Mouse (Mus musculus) embryonic facial prominence, embryonic 15.5 days (tissue): ENCODE measurements around the gene Fgfbp3. TPM values are rescaled to one million over a fixed set of nuclear protein-coding genes. Genes with fewer than 3 reads are reported as not detected.
A peak's percentile ranks its signal among the peaks of the same experiment; 100 is the strongest.
"Not testable (repeated sequence)": the region's sequence is repeated elsewhere in the genome, so short reads cannot be mapped to it uniquely, and the experiment has no call there.

ENCODE experiments used
- ATAC-seq: fragments of 200-750 bp; cut with Nextera tagmentation; 2 replicates; pipeline ENCODE4 v1.8.0; 2017; ENCODE audit warnings: low read depth, moderate TSS enrichment; ENCODE audit not compliant: insufficient number of reproducible peaks, low FRiP score, low TSS enrichment
- H3K27ac ChIP-seq: fragments of 300-500 bp; sonication (generic); replicated peaks from 2 replicates; pipeline ENCODE4 v1.5.1; 2015; ENCODE audit warnings: mild to moderate bottlenecking, inconsistent platforms
- H3K27me3 ChIP-seq: fragments of 300-500 bp; sonication (generic); 2 replicates; pipeline ENCODE4 v1.6.1; 2015; ENCODE audit warnings: inconsistent platforms
- H3K36me3 ChIP-seq: fragments of 300-500 bp; sonication (generic); 2 replicates; pipeline ENCODE4 v1.6.1; 2015; ENCODE audit warnings: mild to moderate bottlenecking, inconsistent platforms
- H3K4me1 ChIP-seq: fragments of 300-500 bp; sonication (generic); 2 replicates; pipeline ENCODE4 v1.6.1; 2015; ENCODE audit warnings: inconsistent platforms
- H3K4me2 ChIP-seq: fragments of 300-500 bp; sonication (generic); replicated peaks from 2 replicates; pipeline ENCODE4 v1.6.1; 2015; ENCODE audit warnings: mild to moderate bottlenecking, inconsistent platforms
- H3K4me3 ChIP-seq: fragments of 300-500 bp; sonication (generic); replicated peaks from 2 replicates; pipeline ENCODE4 v1.5.1; 2015; ENCODE audit warnings: mild to moderate bottlenecking, inconsistent platforms
- H3K9ac ChIP-seq: fragments of 300-500 bp; sonication (generic); 2 replicates; pipeline ENCODE4 v1.6.1; 2015; ENCODE audit warnings: inconsistent platforms
- H3K9me3 ChIP-seq: fragments of 300-500 bp; sonication (generic); replicated peaks from 2 replicates; pipeline ENCODE4 v1.6.1; 2016; ENCODE audit warnings: inconsistent platforms
- WGBS: fragments of 180-500 bp; shearing (Covaris S2); methylation state at CpG from one replicate; pipeline ENCODE4 v1.1.7; 2015; 5-methylcytosine and 5-hydroxymethylcytosine counted together
- polyA plus RNA-seq: library from polyadenylated mRNA; unstranded; fragments of >200 nt; fragmentation: Nextera tagmentation; extraction: Ambion mirVana; gene quantifications from 2 replicates; pipeline ENCODE4 v1.2.1, GENCODE M21; 2015

The Fgfbp3 gene
- polyA plus RNA-seq: 6.3 and 7.1 TPM in 2 replicates

DNA sequence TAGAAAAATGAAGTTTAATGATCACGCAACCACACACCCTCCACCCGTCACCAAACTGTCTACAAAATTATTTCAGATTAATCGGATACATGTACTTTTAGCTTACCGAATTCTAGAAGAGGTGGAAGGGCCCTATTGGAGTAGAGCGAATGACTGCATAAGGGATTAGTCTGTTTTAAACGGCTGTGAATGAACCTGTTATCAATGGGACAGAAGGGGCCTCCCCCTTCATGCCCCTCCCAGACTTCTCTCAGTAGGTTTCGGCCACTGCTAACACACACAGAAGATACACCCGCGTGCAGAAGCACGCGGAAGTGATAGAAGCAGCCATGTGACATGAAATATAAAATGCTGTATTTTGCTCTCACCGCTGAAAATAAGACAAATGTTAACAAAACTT, at the start of gene Fgfbp3:
Gene Fgfbp3 (minus strand): TSS at position 150 of the 400 bp plus-strand sequence.
- H3K9ac ChIP-seq: peak within 1 kb of the TSS; percentile 90
- H3K27ac ChIP-seq: peak within 1 kb of the TSS; percentile 95
- 9% methylated on average over 12 of the region's 12 CpGs for WGBS
- H3K27me3 ChIP-seq: no peaks in the 10 kb centered on the region
- no peaks in the 10 kb centered on the region for H3K36me3 ChIP-seq
- peaks cover 6% of the 10 kb centered on the region; the same call in 1 of the 2 replicates for H3K4me1 ChIP-seq
- peak within 1 kb of the TSS; percentile 89 for H3K4me3 ChIP-seq
- H3K9me3 ChIP-seq: no peaks in the 10 kb centered on the region
- no peak for ATAC-seq
- peak within 1 kb of the TSS; percentile 78 for H3K4me2 ChIP-seq

DNA sequence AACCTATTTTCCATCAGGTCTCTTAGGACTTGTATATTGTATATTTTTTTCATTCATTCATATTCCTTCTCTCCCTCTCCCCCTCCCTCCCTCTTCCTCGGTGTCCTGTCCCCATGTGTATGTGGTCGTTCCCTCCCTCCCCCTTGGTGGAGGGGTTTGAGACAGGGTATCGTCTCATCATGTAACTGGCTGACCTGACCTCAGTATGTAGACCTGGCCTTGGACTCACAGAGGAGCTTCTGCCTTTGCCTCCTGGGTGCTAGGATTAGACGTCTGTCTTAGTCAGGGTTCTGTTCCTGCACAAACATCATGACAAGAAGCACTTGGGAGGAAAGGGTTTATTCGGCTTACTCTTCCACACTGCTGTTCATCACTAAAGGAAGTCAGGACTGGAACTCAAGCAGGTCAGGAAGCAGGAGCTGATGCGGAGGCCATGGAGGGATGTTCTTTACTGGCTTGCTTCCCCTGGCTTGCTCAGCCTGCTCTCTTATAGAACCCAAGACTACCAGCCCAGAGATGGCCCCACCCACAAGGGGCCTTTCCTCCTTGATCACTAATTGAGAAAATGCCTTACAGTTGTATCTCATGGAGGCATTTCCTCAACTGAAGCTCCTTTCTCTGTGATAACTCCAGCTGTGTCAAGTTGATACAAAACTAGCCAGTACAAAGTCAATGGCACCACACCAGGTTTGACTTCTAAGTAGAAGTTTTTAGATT, 43.3 kb upstream of the Fgfbp3 start:
- not testable (repeated sequence) for H3K27me3 ChIP-seq
- H3K36me3 ChIP-seq: peaks cover 32% of the 10 kb centered on the region
- WGBS: 85% methylated on average over 6 of the region's 6 CpGs

DNA sequence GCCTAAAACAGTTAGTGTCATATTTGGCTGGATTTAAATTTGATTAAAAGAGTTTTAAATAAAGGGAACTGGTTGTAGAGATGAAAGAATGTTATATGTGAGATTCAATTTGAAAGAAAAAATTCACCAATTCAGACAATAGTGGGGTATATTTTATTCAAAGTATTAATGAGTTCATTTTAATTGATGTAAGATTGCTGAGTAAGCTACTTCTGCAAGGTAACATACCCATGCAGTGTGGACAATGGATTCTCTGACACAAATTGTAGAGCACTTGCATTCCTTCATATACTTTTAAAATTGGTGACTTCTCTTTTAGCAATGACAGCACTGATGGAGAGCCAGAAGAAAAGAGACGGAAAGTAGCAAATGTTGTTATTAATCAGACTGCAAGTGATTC, 41.9 kb upstream of the Fgfbp3 start:
- 95% methylated on average over 1 of the region's 1 CpGs for WGBS
- Histone ChIP-seq H3K4me2 (no peak overlapping the region), H3K9ac (no peak overlapping the region), H3K4me3 (no peak overlapping the region), H3K27ac (no peak overlapping the region), H3K36me3 (peaks cover 28% of the 10 kb centered on the region), H3K9me3 (no peaks in the 10 kb centered on the region), H3K27me3 (no peaks in the 10 kb centered on the region), H3K4me1 (no peaks in the 10 kb centered on the region)
- ATAC-seq: no peak

More for the DNA sequence above, 43.3 kb upstream of the Fgfbp3 start:
- not testable (repeated sequence) for H3K4me1 ChIP-seq, H3K27ac ChIP-seq, H3K9ac ChIP-seq, H3K4me3 ChIP-seq, H3K9me3 ChIP-seq, H3K4me2 ChIP-seq, ATAC-seq

DNA sequence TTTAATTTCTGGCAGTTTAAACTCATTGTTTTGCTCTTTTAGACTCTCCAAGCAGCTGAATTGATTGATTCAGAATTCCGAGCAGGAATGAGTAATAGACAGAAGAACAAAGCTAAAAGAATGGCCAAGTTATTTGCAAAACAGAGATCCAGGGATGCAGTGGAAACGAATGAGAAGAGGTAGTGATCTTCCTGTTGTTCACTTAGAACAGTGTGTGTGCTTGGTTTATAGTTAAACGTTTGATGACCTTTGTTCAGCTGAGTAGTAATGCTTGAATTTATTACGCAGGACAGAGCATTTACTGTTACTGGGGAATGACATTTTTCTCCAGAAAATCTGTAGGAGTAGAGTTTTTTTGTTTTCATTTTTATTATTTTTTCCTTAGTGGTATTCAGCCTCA, 38.9 kb upstream of the Fgfbp3 start:
- 87% methylated on average over 4 of the region's 4 CpGs for WGBS
- no peak for ATAC-seq
- Histone ChIP-seq H3K9ac (no peak overlapping the region), H3K27me3 (no peaks in the 10 kb centered on the region), H3K27ac (no peak overlapping the region), H3K4me1 (no peaks in the 10 kb centered on the region), H3K4me3 (no peak overlapping the region), H3K4me2 (no peak overlapping the region), H3K36me3 (peaks cover 20% of the 10 kb centered on the region), H3K9me3 (no peaks in the 10 kb centered on the region)

DNA sequence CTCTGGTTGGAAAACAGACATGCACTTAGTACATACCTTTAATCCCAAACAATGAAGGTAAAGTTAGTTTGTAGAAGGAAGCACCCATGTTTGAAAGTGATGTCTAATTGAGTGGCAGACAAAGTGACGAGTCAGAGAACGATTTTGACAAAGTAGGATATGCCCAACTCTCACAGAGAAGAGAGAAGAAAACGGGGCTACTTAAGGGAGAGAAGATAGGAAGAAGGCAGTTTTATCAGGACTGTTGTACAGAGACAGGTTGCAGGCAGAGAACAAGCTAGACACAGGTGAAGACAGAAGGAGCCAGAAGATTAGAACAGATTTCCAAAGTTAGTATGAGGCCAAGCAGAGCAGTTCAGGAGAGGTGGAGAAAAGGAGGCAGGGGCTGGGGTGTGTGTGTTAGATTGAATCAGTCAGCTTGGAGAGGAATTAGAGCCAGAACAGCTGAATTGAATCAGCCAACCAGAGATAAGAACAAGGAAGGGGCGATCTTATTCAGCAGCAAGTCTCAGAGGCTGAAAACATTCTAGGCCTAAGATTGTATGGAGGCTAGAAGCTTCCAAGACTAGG, 34.3 kb upstream of the Fgfbp3 start:
- no peaks in the 10 kb centered on the region for H3K4me1 ChIP-seq
- no peak overlapping the region for H3K9ac ChIP-seq
- no peak overlapping the region for H3K4me2 ChIP-seq
- no peak overlapping the region for H3K4me3 ChIP-seq
- no peaks in the 10 kb centered on the region for H3K9me3 ChIP-seq
- H3K27ac ChIP-seq: no peak overlapping the region
- no peaks in the 10 kb centered on the region for H3K27me3 ChIP-seq
- peaks cover 11% of the 10 kb centered on the region for H3K36me3 ChIP-seq
- WGBS: 71% methylated on average over 4 of the region's 4 CpGs
- ATAC-seq: no peak

DNA sequence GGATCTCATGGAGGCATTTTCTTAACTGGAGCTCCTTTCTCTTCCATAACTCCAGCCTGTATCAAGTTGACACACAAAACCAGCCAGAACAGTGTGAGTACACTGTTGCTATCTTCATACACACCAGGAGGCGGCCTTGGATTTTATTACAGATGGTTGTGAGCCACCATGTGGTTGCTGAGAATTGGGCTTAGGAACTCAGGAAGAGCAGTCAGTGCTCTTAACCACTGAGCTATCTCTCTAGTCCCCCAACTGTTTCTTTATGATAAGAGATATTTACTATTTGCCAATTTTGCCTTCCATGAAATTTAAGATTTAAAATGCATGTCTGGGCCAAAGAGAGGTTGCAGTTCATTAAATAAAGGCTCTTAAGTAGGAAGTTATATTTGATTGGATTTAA, 20.6 kb upstream of the Fgfbp3 start:
- Histone ChIP-seq H3K4me2 (no peak overlapping the region), H3K9me3 (no peaks in the 10 kb centered on the region), H3K4me1 (no peaks in the 10 kb centered on the region), H3K4me3 (no peak overlapping the region), H3K27ac (no peak overlapping the region), H3K27me3 (no peaks in the 10 kb centered on the region), H3K9ac (no peak overlapping the region), H3K36me3 (no peaks in the 10 kb centered on the region)
- no peak for ATAC-seq
- WGBS: 59% methylated on average over 1 of the region's 1 CpGs

DNA sequence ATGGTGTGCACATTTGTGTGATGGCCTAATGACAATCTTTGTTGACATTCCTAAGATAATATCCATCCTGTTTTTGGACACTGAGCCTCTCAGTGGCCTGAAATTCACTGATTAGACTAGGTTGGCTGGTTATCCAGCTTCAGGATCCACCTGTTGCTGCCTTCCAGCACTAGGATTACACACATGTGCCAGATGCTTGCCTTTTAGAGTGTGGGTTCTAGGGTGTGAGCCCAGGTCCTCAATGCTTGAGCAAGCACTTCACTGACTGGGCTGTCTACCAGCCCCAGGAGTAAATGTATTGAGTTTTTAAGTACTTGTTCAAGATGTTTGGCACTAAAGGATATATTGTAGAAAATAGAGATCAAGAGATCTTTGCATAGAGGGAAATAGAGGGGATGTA, 18.6 kb upstream of the Fgfbp3 start:
- Histone ChIP-seq H3K4me3 (no peak overlapping the region), H3K9me3 (no peaks in the 10 kb centered on the region), H3K9ac (no peak overlapping the region), H3K4me1 (no peaks in the 10 kb centered on the region), H3K27me3 (no peaks in the 10 kb centered on the region), H3K4me2 (no peak overlapping the region), H3K36me3 (no peaks in the 10 kb centered on the region), H3K27ac (no peak overlapping the region)
- no peak for ATAC-seq

DNA sequence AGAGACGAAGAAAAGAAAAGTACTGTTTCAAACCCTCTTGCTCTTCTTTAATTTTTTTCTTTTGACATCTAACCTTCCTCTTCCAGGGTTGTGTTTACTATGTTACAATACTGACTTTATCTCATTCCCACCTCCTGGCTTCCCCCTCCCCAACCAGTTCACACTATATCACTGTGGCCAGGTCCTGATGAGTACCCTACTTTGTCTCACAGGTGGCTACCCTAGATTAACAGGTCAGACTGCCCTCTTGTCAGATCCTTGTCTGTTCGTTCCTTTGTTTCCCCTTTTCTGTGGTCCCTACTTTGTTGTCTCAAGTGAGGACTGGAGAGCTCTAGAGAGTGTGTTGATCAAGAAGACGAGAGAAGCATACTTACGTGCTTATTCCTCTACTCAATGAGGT, 16.9 kb upstream of the Fgfbp3 start:
- no peak overlapping the region for H3K27ac ChIP-seq
- no peak overlapping the region for H3K4me2 ChIP-seq
- H3K27me3 ChIP-seq: no peaks in the 10 kb centered on the region
- ATAC-seq: no peak
- no peaks in the 10 kb centered on the region for H3K4me1 ChIP-seq
- no peak overlapping the region for H3K4me3 ChIP-seq
- 89% methylated on average over 4 of the region's 4 CpGs for WGBS
- H3K36me3 ChIP-seq: no peaks in the 10 kb centered on the region
- no peak overlapping the region for H3K9ac ChIP-seq
- no peaks in the 10 kb centered on the region for H3K9me3 ChIP-seq

DNA sequence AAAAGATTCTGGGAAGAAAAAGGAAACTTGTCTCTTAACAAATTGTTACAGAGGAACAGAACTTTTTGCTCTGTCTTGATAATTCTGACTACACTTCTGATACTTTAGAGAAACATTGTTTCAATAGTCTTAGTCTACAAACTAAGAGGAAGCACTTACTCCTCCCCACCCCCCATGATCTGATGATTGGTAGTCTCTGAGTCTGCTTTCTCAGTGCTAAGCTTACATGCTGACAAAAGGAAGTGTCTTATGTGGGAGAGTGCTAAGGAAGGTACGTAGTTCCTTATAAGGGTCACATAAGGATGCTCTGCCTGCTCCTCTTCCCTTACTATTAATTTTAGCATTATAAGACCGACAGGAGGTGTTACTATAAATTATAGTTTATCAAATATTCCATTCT, 13.2 kb upstream of the Fgfbp3 start:
- 80% methylated on average over 2 of the region's 2 CpGs for WGBS
- H3K9ac ChIP-seq: no peak overlapping the region
- H3K4me1 ChIP-seq: 0 out of 2 replicates have a peak, but pooled peaks cover 9% of the 10 kb centered on the region
- H3K36me3 ChIP-seq: no peaks in the 10 kb centered on the region
- no peak overlapping the region for H3K27ac ChIP-seq
- no peak for ATAC-seq
- H3K4me2 ChIP-seq: no peak overlapping the region
- H3K4me3 ChIP-seq: no peak overlapping the region
- H3K27me3 ChIP-seq: no peaks in the 10 kb centered on the region
- no peaks in the 10 kb centered on the region for H3K9me3 ChIP-seq

DNA sequence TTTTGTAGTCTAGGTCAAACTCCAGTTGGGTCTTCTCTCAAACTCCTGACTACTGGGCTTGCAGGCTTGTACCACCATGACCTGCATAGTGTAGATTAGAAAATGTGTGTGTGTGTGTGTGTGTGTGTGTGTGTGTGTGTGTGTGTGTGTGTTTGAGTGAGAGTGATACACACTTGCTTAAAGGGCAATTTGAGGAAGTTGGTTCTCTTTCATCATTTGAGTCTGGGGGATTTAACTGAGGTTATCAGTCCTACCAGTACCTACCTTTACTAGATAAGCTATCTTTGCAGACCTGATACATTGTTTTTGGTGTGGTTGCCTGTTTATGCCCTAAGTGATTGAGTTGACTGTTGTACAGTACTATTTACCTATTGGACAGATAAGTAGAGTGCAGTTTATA, 12.7 kb upstream of the Fgfbp3 start:
- ATAC-seq: no peak
- Histone ChIP-seq H3K9me3 (no peaks in the 10 kb centered on the region), H3K27me3 (no peaks in the 10 kb centered on the region), H3K27ac (no peak overlapping the region), H3K4me3 (no peak overlapping the region), H3K4me2 (no peak overlapping the region), H3K9ac (no peak overlapping the region), H3K4me1 (0 out of 2 replicates have a peak, but pooled peaks cover 10% of the 10 kb centered on the region), H3K36me3 (no peaks in the 10 kb centered on the region)

DNA sequence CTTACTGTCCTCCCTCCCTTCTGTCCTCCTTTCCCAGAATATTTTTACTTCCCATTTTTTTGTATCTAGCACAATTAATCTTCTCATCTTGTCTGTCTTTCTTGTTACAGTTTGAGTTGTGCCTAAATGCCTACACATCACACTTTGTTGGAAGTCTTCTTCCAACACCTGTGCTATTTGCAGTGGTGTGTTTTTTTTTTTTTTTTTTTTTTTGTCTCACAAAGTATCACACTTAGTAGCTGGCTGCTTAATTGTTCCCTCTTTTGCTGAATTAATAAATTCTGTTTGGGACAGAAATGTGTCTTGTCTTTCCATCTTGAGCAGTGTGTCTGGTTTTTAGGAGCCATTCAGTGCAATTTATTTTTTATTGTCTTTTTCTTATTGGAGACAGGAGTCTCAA, 10.4 kb upstream of the Fgfbp3 start:
- no peak for ATAC-seq
- Histone ChIP-seq H3K4me2 (no peak overlapping the region), H3K27me3 (no peaks in the 10 kb centered on the region), H3K36me3 (no peaks in the 10 kb centered on the region), H3K27ac (no peak overlapping the region), H3K4me1 (peaks cover 17% of the 10 kb centered on the region; the same call in 1 of the 2 replicates), H3K9ac (no peak overlapping the region), H3K4me3 (no peak overlapping the region), H3K9me3 (no peaks in the 10 kb centered on the region)
